Comparison of ENCODE assay signal across 7 mouse cellular contexts in the genomic region with DNA sequence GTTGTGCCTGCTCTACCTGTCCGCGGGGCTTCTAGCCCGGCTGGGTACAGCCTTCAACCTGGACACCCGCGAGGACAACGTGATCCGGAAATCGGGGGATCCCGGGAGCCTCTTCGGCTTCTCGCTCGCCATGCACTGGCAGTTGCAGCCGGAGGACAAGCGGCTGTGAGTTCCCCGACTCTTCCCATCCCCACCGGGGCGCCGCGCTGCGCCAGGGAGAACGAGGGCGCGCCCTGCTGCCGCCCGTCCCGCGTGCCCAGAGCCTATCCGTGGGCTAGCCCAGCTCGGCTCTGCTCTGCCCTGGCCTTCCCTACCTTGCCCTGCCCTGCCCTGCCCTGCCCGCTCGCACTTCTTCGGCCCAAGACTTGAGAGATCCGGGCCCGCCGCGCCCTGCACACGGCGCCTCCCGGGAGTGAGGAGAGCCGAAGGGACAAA. TPM values are rescaled to one million over a fixed set of nuclear protein-coding genes. Genes with fewer than 3 reads are reported as not detected.
DNase-seq lines count a peak whose midpoint lies in the region; ATAC-seq and TF ChIP-seq lines count a peak whose summit lies in the region.

No protein-coding gene starts in this region.

- no peaks in the 10 kb centered on the region for H3K9me3 ChIP-seq in G1E (replicated peaks)

- no peak for ATAC-seq in G1E (ENCODE audit: extremely low read depth, insufficient number of reproducible peaks, low FRiP score, poor library complexity, severe bottlenecking)
- peak; percentile 62 for ATAC-seq in granulocyte monocyte progenitor cell, adult 5-6 weeks (replicated peaks; ENCODE audit: poor library complexity, severe bottlenecking)

- no peak for TF ChIP-seq CTCF in G1E (IDR thresholded peaks at IDR 0.05; ENCODE audit: low read depth, low read length)

- H3K27ac ChIP-seq in macrophage = peak overlapping the region; percentile 25; the same call in 1 of the 2 replicates

- H3K36me3 ChIP-seq in G1E (replicated peaks) = no peaks in the 10 kb centered on the region
- no peaks in the 10 kb centered on the region for H3K36me3 ChIP-seq in macrophage (ENCODE audit: inconsistent target)

- peaks cover 9% of the 10 kb centered on the region for H3K4me1 ChIP-seq in G1E (ENCODE audit: insufficient read depth, low read depth, low read length)

- H3K4me3 ChIP-seq in G1E (ENCODE audit: low read depth, low read length) = peak overlapping the region; percentile 63; the same call in 1 of the 2 replicates
- peak overlapping the region; percentile 77 for H3K4me3 ChIP-seq in macrophage (ENCODE audit: inconsistent target)

- H3K27me3 ChIP-seq in G1E (ENCODE audit: insufficient read depth, low read length) = peaks cover 28% of the 10 kb centered on the region

- H3K79me2 ChIP-seq in macrophage (ENCODE audit: inconsistent target) = peaks cover 48% of the 10 kb centered on the region

- WGBS in macrophage (ENCODE audit: missing documents) = under 1% methylated on average over 38 of the region's 40 CpGs

- DNase-seq in CD4-positive, CD25-positive, alpha-beta regulatory T cell, adult 2 months (ENCODE audit: low read depth, low spot score) = peak; percentile 66
- DNase-seq in G1E (ENCODE audit: low spot score) = no peak
- DNase-seq in cerebellum, adult 9-11 months = peak; percentile 47
- peak; percentile 43 to 79 for DNase-seq in kidney, postnatal 25 days
- peak; percentile 31 to 78 for DNase-seq in spleen, postnatal 4 days (ENCODE audit: low spot score in 2 of 2)

RNA-seq across cellular contexts. Expression of a gene that starts 41.8 kb away (rescaled TPM):
- total RNA-seq in G1E (2014; fragmentation: Nextera tagmentation) = 2.6 TPM in 2 replicates
- 0.58 and 1.1 TPM in 2 replicates for total RNA-seq in G1E (2017)
- polyA plus RNA-seq in G1E (2012) = 0.22 and 0.38 TPM in 2 replicates
- total RNA-seq in granulocyte monocyte progenitor cell, adult 5-6 weeks (2014; fragmentation: Nextera tagmentation) = 32.9 and 48.6 TPM in 2 replicates
- 46.9 and 59.7 TPM in 2 replicates for total RNA-seq in granulocyte monocyte progenitor cell, adult 5-6 weeks (2017)
- total RNA-seq in macrophage (2018; cell fraction: chromatin; rRNA removed) = 100 to 1,000 TPM in 5 of 26 experiments, 10 to 100 TPM in 21; 10.1 to 124 (median 60.9) TPM
- total RNA-seq in macrophage (2018; cell fraction: cytosol; rRNA removed) = 100 to 1,000 TPM in 8 of 26 experiments, 10 to 100 TPM in 18; 32.9 to 155 (median 72.0) TPM
- total RNA-seq in macrophage (2018; cell fraction: nucleus; rRNA removed) = 100 to 1,000 TPM in 19 of 26 experiments, 10 to 100 TPM in 7; 38.5 to 295 (median 131) TPM
- 84.8 to 140 TPM (median 107 TPM) in 3 replicates for polyA plus RNA-seq in macrophage (2018)

Comparison
In these comparisons a context has a peak if more than half of its experiments do, and no peak if none do; other contexts are left out.
1. RNA of a gene that starts 41.8 kb away (total RNA-seq): 32.9 to 59.7 TPM in granulocyte monocyte progenitor cell, adult 5-6 weeks; 0.58 to 2.6 TPM in G1E; every median in the first group is over 4 times any median in the second.